Mouse (Mus musculus) liver, embryonic 14 days (tissue): ENCODE measurements around the gene Gm17268. TPM values are rescaled to one million over a fixed set of nuclear protein-coding genes. Genes with fewer than 3 reads are reported as not detected.

Source experiments
- polyA plus RNA-seq: library from polyadenylated mRNA; depleted of rRNA; stranded (reverse); fragments of >200 nt; gene quantifications from 2 replicates; pipeline ENCODE4 v1.2.3, GENCODE M21; 2012; rRNA removed

The Gm17268 gene
- polyA plus RNA-seq: not detected in 2 replicates

GRCm38 (mm10) chr11:82038535-82038934 lies at the start of gene Gm17268:
TSS of gene Gm17268 (minus strand) at chr11:82038562.

DNA sequence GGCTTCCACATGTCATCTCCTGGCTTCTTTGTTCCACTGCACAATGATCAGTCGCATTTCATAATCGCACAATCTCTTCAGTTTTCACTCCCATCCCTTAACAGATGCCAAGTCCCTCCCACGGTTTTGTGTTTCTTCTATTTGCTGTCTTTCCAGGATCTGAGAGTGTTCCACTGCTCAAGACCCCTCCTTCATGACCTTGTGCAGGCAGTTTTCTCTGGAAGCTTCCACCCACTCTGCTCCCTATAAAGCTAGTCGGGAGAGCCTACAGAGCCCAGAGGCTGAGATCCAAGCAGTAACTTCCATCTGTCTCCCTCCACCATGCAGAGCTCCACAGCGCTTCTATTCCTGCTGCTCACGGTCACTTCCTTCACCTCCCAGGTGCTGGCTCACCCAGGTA lies 19.3 kb upstream of the Gm17268 start, which contains the start of gene Ccl11:
Gene Ccl11 (plus strand): TSS at position 178 of the 400 bp plus-strand sequence.

DNA sequence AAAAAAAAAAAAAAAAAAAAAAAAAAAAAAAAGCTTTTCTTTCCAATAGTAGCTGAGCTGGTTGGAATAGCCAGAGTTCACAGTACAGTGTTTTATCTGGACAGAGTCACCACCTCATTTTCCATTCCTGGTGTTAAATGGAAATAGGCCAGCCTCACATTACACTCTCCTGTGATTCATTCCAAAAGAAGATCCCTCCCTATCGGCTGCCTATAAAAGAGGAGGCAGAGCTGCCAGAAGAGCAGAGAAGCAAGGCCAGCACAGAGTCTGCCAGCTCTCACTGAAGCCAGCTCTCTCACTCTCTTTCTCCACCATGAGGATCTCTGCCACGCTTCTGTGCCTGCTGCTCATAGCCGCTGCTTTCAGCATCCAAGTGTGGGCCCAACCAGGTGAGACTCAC lies 7.1 kb upstream of the Gm17268 start, which contains the start of gene Ccl7:
Gene Ccl7 (plus strand): TSS at position 242 of the 400 bp plus-strand sequence.

GRCm38 (mm10) chr11:82035356-82035755 lies 3.0 kb downstream of the Gm17268 start, which contains the start of gene Ccl2:
TSS of gene Ccl2 (plus strand) at chr11:82035571.

Other genes with a start within 250 kb of the Gm17268 start
- gene 5530401A14Rik, start 177.9 kb downstream of the Gm17268 start, polyA plus RNA-seq: not detected in 2 replicates
- 0.01 TPM in 1 of 2 replicates, not detected in the other for gene Asic2, start 70.1 kb downstream of the Gm17268 start, polyA plus RNA-seq
- 1.1 and 1.3 TPM in 2 replicates for gene Ccl2, start 3.0 kb downstream of the Gm17268 start, polyA plus RNA-seq
- gene Ccl7, start 7.2 kb upstream of the Gm17268 start, polyA plus RNA-seq: 0.16 and 0.27 TPM in 2 replicates
- 0.18 TPM in 1 of 2 replicates, not detected in the other for gene Ccl11, start 19.3 kb upstream of the Gm17268 start, polyA plus RNA-seq
- 0.47 and 0.70 TPM in 2 replicates for gene Ccl12, start 63.3 kb upstream of the Gm17268 start, polyA plus RNA-seq
- gene Ccl8, start 76.6 kb upstream of the Gm17268 start, polyA plus RNA-seq: not detected in 2 replicates